Mouse (Mus musculus) neural tube, embryonic 14.5 days (tissue): ENCODE measurements around the gene Cplx3. TPM values are rescaled to one million over a fixed set of nuclear protein-coding genes. Genes with fewer than 3 reads are reported as not detected.

ENCODE experiments used
- ATAC-seq: fragments of 200-750 bp; cut with Nextera tagmentation; 2 replicates; pipeline ENCODE4 v1.8.0; 2017; ENCODE audit warnings: low read depth, mild to moderate bottlenecking, moderate TSS enrichment, moderate library complexity
- H3K27ac ChIP-seq: fragments of 300-500 bp; sonication (generic); 2 replicates; pipeline ENCODE4 v1.5.1; 2014; ENCODE audit warnings: low read depth, mild to moderate bottlenecking, control low read depth, low read length, moderate library complexity, mixed read lengths
- H3K27me3 ChIP-seq: fragments of 300-500 bp; sonication (generic); 2 replicates; pipeline ENCODE4 v1.6.1; 2014; ENCODE audit warnings: low read length; ENCODE audit not compliant: control insufficient read depth, insufficient read depth
- H3K36me3 ChIP-seq: fragments of 300-500 bp; sonication (generic); 2 replicates; pipeline ENCODE4 v1.6.1; 2014; ENCODE audit warnings: low read length, mixed read lengths; ENCODE audit not compliant: control insufficient read depth, insufficient read depth
- H3K4me1 ChIP-seq: fragments of 300-500 bp; sonication (generic); 2 replicates; pipeline ENCODE4 v1.6.1; 2014; ENCODE audit warnings: low read length; ENCODE audit not compliant: control insufficient read depth, insufficient read depth
- H3K4me2 ChIP-seq: fragments of 300-500 bp; sonication (generic); 2 replicates; pipeline ENCODE4 v1.6.1; 2014; ENCODE audit warnings: mild to moderate bottlenecking, low read depth, low read length, control low read depth
- H3K4me3 ChIP-seq: fragments of 300-500 bp; sonication (generic); 2 replicates; pipeline ENCODE4 v1.5.1; 2014; ENCODE audit warnings: low read depth, low read length, control low read depth, mixed read lengths
- H3K9ac ChIP-seq: fragments of 300-500 bp; sonication (generic); replicated peaks from 2 replicates; pipeline ENCODE4 v1.6.1; 2014; ENCODE audit warnings: low read depth, mild to moderate bottlenecking, control low read depth, low read length, mixed read lengths
- H3K9me3 ChIP-seq: fragments of 300-500 bp; sonication (generic); 2 replicates; pipeline ENCODE4 v1.6.1; 2016; ENCODE audit warnings: low read length; ENCODE audit not compliant: control insufficient read depth
- WGBS: fragments of 180-500 bp; shearing (Covaris S2); extraction: QIAGEN DNeasy Blood & Tissue Kit; methylation state at CpG from one replicate; pipeline ENCODE4 v1.1.7; 2014; 5-methylcytosine and 5-hydroxymethylcytosine counted together
- polyA plus RNA-seq: library from polyadenylated mRNA; unstranded; fragments of >200 nt; fragmentation: Nextera tagmentation; extraction: Ambion mirVana; gene quantifications from 2 replicates; pipeline ENCODE4 v1.2.1, GENCODE M21; 2014

The Cplx3 gene
- polyA plus RNA-seq, 1 experiment from 2014 or later, result 0.13 TPM

- H3K27me3 ChIP-seq, result no peaks in the 10 kb centered on the region
- H3K4me1 ChIP-seq, result no peaks in the 10 kb centered on the region
- H3K4me2 ChIP-seq, result no peak overlapping the region
- no peaks in the 10 kb centered on the region for H3K9me3 ChIP-seq
- H3K27ac ChIP-seq, result no peak overlapping the region
- WGBS, result 90% methylated on average over 6 of the region's 6 CpGs
- ATAC-seq, result no peak
- H3K4me3 ChIP-seq, result no peak overlapping the region
- peaks cover 42% of the 10 kb centered on the region for H3K36me3 ChIP-seq
- H3K9ac ChIP-seq, result no peak overlapping the region
These were observed 28.8 kb downstream of the Cplx3 start for GRCm38 (mm10) chr9:57577144-57577849.

GRCm38 (mm10) chr9:57575577-57575976 lies 30.5 kb downstream of the Cplx3 start:
- WGBS, result 86% methylated on average over 3 of the region's 3 CpGs
- no peaks in the 10 kb centered on the region for H3K9me3 ChIP-seq
- H3K27ac ChIP-seq, result no peak overlapping the region
- H3K36me3 ChIP-seq, result peaks cover 25% of the 10 kb centered on the region
- ATAC-seq, result no peak
- no peaks in the 10 kb centered on the region for H3K4me1 ChIP-seq
- H3K9ac ChIP-seq, result no peak overlapping the region
- H3K27me3 ChIP-seq, result no peaks in the 10 kb centered on the region
- no peak overlapping the region for H3K4me3 ChIP-seq
- H3K4me2 ChIP-seq, result no peak overlapping the region

- Histone ChIP-seq H3K36me3 (peaks cover 15% of the 10 kb centered on the region; the same call in 1 of the 2 replicates), H3K9ac (no peak overlapping the region), H3K27ac (no peak overlapping the region), H3K4me3 (no peak overlapping the region), H3K9me3 (no peaks in the 10 kb centered on the region), H3K27me3 (no peaks in the 10 kb centered on the region), H3K4me2 (no peak overlapping the region), H3K4me1 (no peaks in the 10 kb centered on the region)
- ATAC-seq, result no peak
These were observed 31.7 kb downstream of the Cplx3 start for GRCm38 (mm10) chr9:57574397-57574796.

GRCm38 (mm10) chr9:57568500-57568899 lies 37.6 kb downstream of the Cplx3 start:
- Histone ChIP-seq H3K9ac (no peak overlapping the region), H3K27me3 (no peaks in the 10 kb centered on the region), H3K4me3 (no peak overlapping the region), H3K9me3 (no peaks in the 10 kb centered on the region), H3K36me3 (peaks cover 11% of the 10 kb centered on the region; the same call in 1 of the 2 replicates), H3K4me2 (no peak overlapping the region), H3K4me1 (peaks cover 10% of the 10 kb centered on the region), H3K27ac (no peak overlapping the region)
- no peak for ATAC-seq
- 94% methylated on average over 6 of the region's 6 CpGs for WGBS

GRCm38 (mm10) chr9:57566846-57567245 lies 39.2 kb downstream of the Cplx3 start:
- Histone ChIP-seq H3K9ac (no peak overlapping the region), H3K27ac (no peak overlapping the region), H3K4me1 (peaks cover 13% of the 10 kb centered on the region), H3K27me3 (no peaks in the 10 kb centered on the region), H3K4me2 (no peak overlapping the region), H3K4me3 (no peak overlapping the region), H3K9me3 (no peaks in the 10 kb centered on the region), H3K36me3 (peaks cover 11% of the 10 kb centered on the region; the same call in 1 of the 2 replicates)
- WGBS, result 69% methylated on average over 8 of the region's 8 CpGs
- ATAC-seq, result no peak

GRCm38 (mm10) chr9:57565741-57566221 lies 40.3 kb downstream of the Cplx3 start:
- Histone ChIP-seq H3K36me3 (peaks cover 11% of the 10 kb centered on the region; the same call in 1 of the 2 replicates), H3K9ac (no peak overlapping the region), H3K4me3 (no peak overlapping the region), H3K4me2 (no peak overlapping the region), H3K9me3 (no peaks in the 10 kb centered on the region), H3K4me1 (peaks cover 20% of the 10 kb centered on the region), H3K27ac (peak overlapping the region; percentile 35), H3K27me3 (no peaks in the 10 kb centered on the region)
- WGBS, result 45% methylated on average over 10 of the region's 10 CpGs
- no peak for ATAC-seq

- Histone ChIP-seq H3K4me1 (peaks cover 20% of the 10 kb centered on the region), H3K4me2 (no peak overlapping the region), H3K4me3 (no peak overlapping the region), H3K36me3 (peaks cover 11% of the 10 kb centered on the region; the same call in 1 of the 2 replicates), H3K27me3 (no peaks in the 10 kb centered on the region), H3K27ac (no peak overlapping the region), H3K9me3 (no peaks in the 10 kb centered on the region), H3K9ac (no peak overlapping the region)
- 89% methylated on average over 6 of the region's 6 CpGs for WGBS
- no peak for ATAC-seq
These were observed 41.5 kb downstream of the Cplx3 start for GRCm38 (mm10) chr9:57564609-57565008.

- no peak overlapping the region for H3K9ac ChIP-seq
- no peak overlapping the region for H3K27ac ChIP-seq
- H3K4me2 ChIP-seq, result no peak overlapping the region
- WGBS, result 79% methylated on average over 4 of the region's 4 CpGs
- no peaks in the 10 kb centered on the region; the same call in 1 of the 2 replicates for H3K36me3 ChIP-seq
- no peak for ATAC-seq
- H3K4me3 ChIP-seq, result no peak overlapping the region
- H3K4me1 ChIP-seq, result peaks cover 20% of the 10 kb centered on the region
- no peaks in the 10 kb centered on the region for H3K9me3 ChIP-seq
- H3K27me3 ChIP-seq, result no peaks in the 10 kb centered on the region
These were observed 43.1 kb downstream of the Cplx3 start for GRCm38 (mm10) chr9:57562896-57563372.

GRCm38 (mm10) chr9:57561711-57562099 lies 44.4 kb downstream of the Cplx3 start:
- ATAC-seq, result no peak
- Histone ChIP-seq H3K27ac (no peak overlapping the region), H3K9ac (no peak overlapping the region), H3K4me1 (peaks cover 20% of the 10 kb centered on the region), H3K9me3 (no peaks in the 10 kb centered on the region), H3K4me2 (peak overlapping the region; percentile 93), H3K4me3 (peak overlapping the region; percentile 67), H3K36me3 (no peaks in the 10 kb centered on the region), H3K27me3 (no peaks in the 10 kb centered on the region)
- 77% methylated on average over 13 of the region's 13 CpGs for WGBS
